Comparison of ENCODE assay signal across 11 mouse cellular contexts in genomic region chr1:56289748-56290147, GRCm38 (mm10).
A peak's percentile ranks its signal among the peaks of the same experiment; 100 is the strongest.
DNase-seq lines count a peak whose midpoint lies in the region; ATAC-seq lines count a peak whose summit lies in the region.
"Had no signal": no experiment of that assay in that cellular context is flagged by ENCODE, and none has a peak within 500 bp of the region (broad histone marks: within the 10 kb centered on the region; RNA-seq: fewer than 3 reads in every experiment).

No protein-coding gene starts in this region.

- ATAC-seq in forebrain, embryonic 16.5 days = peak; percentile 50
- ATAC-seq in forebrain, embryonic 12.5 days (ENCODE audit: low FRiP score) = no peak
- ATAC-seq in kidney, embryonic 14.5 days (ENCODE audit: low FRiP score, low TSS enrichment) = no peak
- ATAC-seq in monocyte, adult 5-6 weeks (replicated peaks; ENCODE audit: insufficient number of reproducible peaks, low FRiP score, low TSS enrichment, poor library complexity, severe bottlenecking) = no peak

- WGBS in forebrain, embryonic 16.5 days = 60% methylated on average over 1 of the region's 1 CpGs
- 92% methylated on average over 1 of the region's 1 CpGs for WGBS in forebrain, embryonic 12.5 days
- 63% methylated on average over 1 of the region's 1 CpGs for WGBS in kidney, embryonic 14.5 days

- peaks cover 4% of the 10 kb centered on the region for H3K4me1 ChIP-seq in forebrain, embryonic 16.5 days (replicated peaks; ENCODE audit: control insufficient read depth, insufficient read depth, low read length)
- H3K4me1 ChIP-seq in forebrain, embryonic 12.5 days = no peaks in the 10 kb centered on the region
- H3K4me1 ChIP-seq in kidney, embryonic 14.5 days (ENCODE audit: control insufficient read depth, insufficient read depth, low read length) = no peaks in the 10 kb centered on the region
- H3K4me1 ChIP-seq: heart, embryonic 15.5 days; midbrain, embryonic 12.5 days had no signal

- H3K27ac ChIP-seq in forebrain, embryonic 16.5 days (ENCODE audit: low read length) = no peak overlapping the region; the same call in 1 of the 2 replicates
- no peak overlapping the region for H3K27ac ChIP-seq in forebrain, embryonic 12.5 days
- H3K27ac ChIP-seq in kidney, embryonic 14.5 days (ENCODE audit: low read depth, low read length) = no peak overlapping the region
- H3K27ac ChIP-seq: heart, embryonic 15.5 days; midbrain, embryonic 12.5 days had no signal

- peak; percentile 11 for DNase-seq in kidney, adult 9 months
- peak; percentile 24 for DNase-seq in retina, postnatal 1 day
- DNase-seq in retina, embryonic 14.5 days (ENCODE audit: low spot score) = no peak
- DNase-seq: kidney, adult 8-10 months; layer of hippocampus, postnatal 36 days had no signal

- H3K9ac ChIP-seq in forebrain, embryonic 16.5 days (replicated peaks; ENCODE audit: low read depth, low read length) = no peak overlapping the region
- no peak overlapping the region for H3K9ac ChIP-seq in forebrain, embryonic 12.5 days
- H3K9ac ChIP-seq in kidney, embryonic 14.5 days (ENCODE audit: low read depth, low read length) = no peak overlapping the region
- H3K9ac ChIP-seq: heart, embryonic 15.5 days; midbrain, embryonic 12.5 days had no signal

- H3K4me3 ChIP-seq in forebrain, embryonic 16.5 days (replicated peaks; ENCODE audit: low read length) = no peak overlapping the region
- H3K4me3 ChIP-seq in forebrain, embryonic 12.5 days (replicated peaks) = no peak overlapping the region
- no peak overlapping the region for H3K4me3 ChIP-seq in kidney, embryonic 14.5 days (ENCODE audit: low read length)
- H3K4me3 ChIP-seq: heart, embryonic 15.5 days; midbrain, embryonic 12.5 days had no signal

- H3K9me3 ChIP-seq in forebrain, embryonic 16.5 days (ENCODE audit: control insufficient read depth, low read length) = no peaks in the 10 kb centered on the region
- no peaks in the 10 kb centered on the region for H3K9me3 ChIP-seq in forebrain, embryonic 12.5 days
- no peaks in the 10 kb centered on the region for H3K9me3 ChIP-seq in kidney, embryonic 14.5 days (ENCODE audit: control insufficient read depth, low read length)
- H3K9me3 ChIP-seq: heart, embryonic 15.5 days; midbrain, embryonic 12.5 days had no signal

- H3K4me2 ChIP-seq in forebrain, embryonic 16.5 days (ENCODE audit: low read length) = no peak overlapping the region
- no peak overlapping the region for H3K4me2 ChIP-seq in forebrain, embryonic 12.5 days
- no peak overlapping the region for H3K4me2 ChIP-seq in kidney, embryonic 14.5 days (replicated peaks; ENCODE audit: low read depth, low read length)
- H3K4me2 ChIP-seq: heart, embryonic 15.5 days; midbrain, embryonic 12.5 days had no signal

- H3K36me3 ChIP-seq in forebrain, embryonic 16.5 days (ENCODE audit: control insufficient read depth, insufficient read depth) = no peaks in the 10 kb centered on the region
- no peaks in the 10 kb centered on the region for H3K36me3 ChIP-seq in forebrain, embryonic 12.5 days (replicated peaks)
- no peaks in the 10 kb centered on the region for H3K36me3 ChIP-seq in kidney, embryonic 14.5 days (ENCODE audit: control insufficient read depth, insufficient read depth, low read length)
- H3K36me3 ChIP-seq: heart, embryonic 15.5 days; midbrain, embryonic 12.5 days had no signal

- no peaks in the 10 kb centered on the region for H3K27me3 ChIP-seq in forebrain, embryonic 16.5 days (replicated peaks; ENCODE audit: control insufficient read depth, insufficient read depth, low read length)
- H3K27me3 ChIP-seq in forebrain, embryonic 12.5 days = no peaks in the 10 kb centered on the region
- peaks cover 5% of the 10 kb centered on the region for H3K27me3 ChIP-seq in kidney, embryonic 14.5 days (ENCODE audit: control insufficient read depth, insufficient read depth, low read length)
- H3K27me3 ChIP-seq: heart, embryonic 15.5 days; midbrain, embryonic 12.5 days had no signal
